Mouse (Mus musculus): ENCODE measurements at regions not wholly inside any gene's neighbourhood (a gene's known extent, or its start where the extent isn't known, plus 50 kb on each side); places are given as distances from the start of the nearest gene placed in this dataset.
"Not testable (repeated sequence)": the region's sequence is repeated elsewhere in the genome, so short reads cannot be mapped to it uniquely, and the experiment has no call there.

DNA sequence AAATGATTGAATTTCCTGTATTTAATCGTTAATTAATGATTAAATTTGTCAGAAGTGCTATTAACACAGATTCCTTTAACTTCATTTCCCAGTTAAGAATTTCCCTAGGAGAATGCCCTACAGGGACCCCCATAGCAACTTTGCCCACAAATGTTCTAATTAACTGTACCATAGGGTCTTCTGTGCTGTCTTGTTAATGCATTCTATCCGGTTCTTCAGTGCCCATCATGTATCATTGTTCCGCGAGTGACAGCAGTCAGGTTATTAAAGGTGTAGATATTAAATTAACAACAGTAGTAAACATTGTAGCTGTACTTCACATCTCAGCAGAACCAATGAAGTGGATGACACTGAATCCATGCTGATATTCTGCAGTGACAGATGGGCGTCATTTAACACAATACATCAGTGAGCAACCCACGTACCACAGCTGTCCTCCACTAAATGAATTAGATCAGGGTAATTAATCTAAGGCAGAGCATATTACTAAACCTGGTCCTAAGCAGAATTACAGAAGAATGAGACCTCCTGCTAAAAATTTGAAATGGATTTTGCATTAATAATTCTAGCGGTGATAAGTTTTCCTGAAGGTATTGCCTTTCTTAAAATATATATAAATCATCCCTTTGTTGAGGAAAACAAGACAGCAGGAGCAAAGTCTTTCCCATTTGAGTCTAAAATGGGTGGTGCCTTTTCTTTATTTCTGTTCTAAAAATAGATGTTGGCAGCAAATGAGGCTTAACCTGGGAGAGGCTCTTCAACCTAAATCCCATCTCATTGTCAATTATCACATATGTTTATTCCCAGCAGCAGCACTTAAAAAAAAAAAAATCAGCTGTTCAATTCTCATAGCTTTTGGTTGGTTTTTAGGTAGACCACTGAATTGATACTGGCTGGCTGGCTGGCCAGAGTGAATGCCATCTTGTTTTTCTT lies 872.3 kb downstream of the Nxph1 start:
- no peak for TF ChIP-seq CTCF (IDR thresholded peaks at IDR 0.05)
- H3K27ac ChIP-seq (ENCODE audit: low read depth, low read length), result no peak overlapping the region
- no peaks in the 10 kb centered on the region for H3K27me3 ChIP-seq (ENCODE audit: insufficient read depth, low read length)
- WGBS, result 64% methylated on average over 7 of the region's 7 CpGs
- no peaks in the 10 kb centered on the region for H3K9me3 ChIP-seq (ENCODE audit: low read length)
- no peak overlapping the region for H3K4me3 ChIP-seq (ENCODE audit: low read depth, low read length)
- no peak overlapping the region for H3K9ac ChIP-seq (replicated peaks; ENCODE audit: low read length, poor library complexity, severe bottlenecking)
- DNase-seq (ENCODE audit: low spot score), result peak; percentile 59
- ATAC-seq (ENCODE audit: low FRiP score), result no peak
- no peaks in the 10 kb centered on the region for H3K36me3 ChIP-seq (ENCODE audit: insufficient read depth, low read length)
- H3K4me1 ChIP-seq (ENCODE audit: insufficient read depth, low read length), result no peaks in the 10 kb centered on the region
- no peak overlapping the region for H3K4me2 ChIP-seq (ENCODE audit: low read depth, low read length, poor library complexity, severe bottlenecking)

DNA sequence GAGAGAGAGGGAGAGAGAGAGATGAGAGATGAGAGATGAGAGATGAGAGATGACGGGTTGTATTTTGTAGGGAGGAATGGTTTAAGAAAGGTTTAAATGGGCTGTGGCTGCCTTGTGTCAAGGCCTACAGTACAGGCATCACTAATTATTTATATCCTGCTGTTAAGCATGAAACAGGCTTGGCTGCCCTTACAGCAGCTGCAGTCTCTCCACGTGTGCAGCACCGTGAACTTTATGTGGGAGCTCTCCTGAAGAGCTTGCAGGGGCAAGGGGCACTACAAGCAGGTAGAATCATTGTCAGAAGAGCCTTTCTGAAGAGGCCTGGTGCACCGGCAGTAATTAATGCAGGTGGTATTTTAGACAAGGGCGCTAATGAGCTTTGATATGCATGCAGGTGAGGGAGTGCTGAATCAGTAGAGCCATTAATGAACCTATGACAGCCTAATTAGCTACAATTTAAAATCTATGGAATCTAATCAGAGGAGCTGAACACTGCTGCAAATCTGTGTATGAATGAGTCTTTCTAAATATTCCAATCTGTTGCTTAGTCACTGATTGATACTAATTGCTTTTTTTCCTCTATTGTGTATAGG lies 886.7 kb downstream of the Nxph1 start:
- ATAC-seq (ENCODE audit: low FRiP score) (0 out of 2 replicates have a peak, but pooled peaks have one; percentile 5), DNase-seq (ENCODE audit: low spot score) (peak; percentile 28)
- H3K4me3 ChIP-seq (ENCODE audit: low read depth, low read length), result no peak overlapping the region
- H3K9ac ChIP-seq (replicated peaks; ENCODE audit: low read length, poor library complexity, severe bottlenecking), result no peak overlapping the region
- H3K4me1 ChIP-seq (ENCODE audit: insufficient read depth, low read length), result peaks cover 2% of the 10 kb centered on the region; the same call in 1 of the 2 replicates
- no peaks in the 10 kb centered on the region for H3K9me3 ChIP-seq (ENCODE audit: low read length)
- no peaks in the 10 kb centered on the region for H3K36me3 ChIP-seq (ENCODE audit: insufficient read depth, low read length)
- no peak overlapping the region for H3K27ac ChIP-seq (ENCODE audit: low read depth, low read length)
- 35% methylated on average over 5 of the region's 5 CpGs for WGBS
- H3K4me2 ChIP-seq (ENCODE audit: low read depth, low read length, poor library complexity, severe bottlenecking), result no peak overlapping the region
- TF ChIP-seq CTCF (IDR thresholded peaks at IDR 0.05), result no peak
- H3K27me3 ChIP-seq (ENCODE audit: insufficient read depth, low read length), result no peaks in the 10 kb centered on the region

DNA sequence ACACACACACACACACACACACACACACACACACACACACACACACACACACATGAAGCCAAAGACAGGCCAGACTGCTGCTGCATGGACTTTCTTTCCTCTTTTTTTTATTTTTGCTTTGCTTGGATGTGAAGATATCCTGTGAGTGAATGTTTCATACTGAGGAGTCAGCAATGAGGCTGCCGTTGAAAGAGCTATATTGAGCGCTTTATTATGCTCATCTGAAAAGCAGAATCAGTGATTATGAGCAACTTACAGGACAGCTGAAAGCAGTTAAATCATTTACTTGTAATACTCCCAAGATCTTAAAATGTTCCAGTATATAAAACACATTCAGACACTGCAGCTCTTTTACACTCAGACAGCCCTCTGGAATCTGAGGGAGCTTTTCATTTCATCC lies 894.2 kb downstream of the Nxph1 start:
- Histone ChIP-seq H3K4me3 (ENCODE audit: low read depth, low read length) (no peak overlapping the region), H3K9me3 (ENCODE audit: low read length) (no peaks in the 10 kb centered on the region), H3K27me3 (ENCODE audit: insufficient read depth, low read length) (no peaks in the 10 kb centered on the region), H3K36me3 (ENCODE audit: insufficient read depth, low read length) (no peaks in the 10 kb centered on the region), H3K27ac (ENCODE audit: low read depth, low read length) (no peak overlapping the region), H3K9ac (replicated peaks; ENCODE audit: low read length, poor library complexity, severe bottlenecking) (no peak overlapping the region), H3K4me1 (ENCODE audit: insufficient read depth, low read length) (no peaks in the 10 kb centered on the region), H3K4me2 (ENCODE audit: low read depth, low read length, poor library complexity, severe bottlenecking) (no peak overlapping the region)
- no peak for TF ChIP-seq CTCF (IDR thresholded peaks at IDR 0.05)
- no peak for ATAC-seq (ENCODE audit: low FRiP score)
- no peak for DNase-seq (ENCODE audit: low spot score)
- WGBS, result 72% methylated on average over 2 of the region's 2 CpGs

DNA sequence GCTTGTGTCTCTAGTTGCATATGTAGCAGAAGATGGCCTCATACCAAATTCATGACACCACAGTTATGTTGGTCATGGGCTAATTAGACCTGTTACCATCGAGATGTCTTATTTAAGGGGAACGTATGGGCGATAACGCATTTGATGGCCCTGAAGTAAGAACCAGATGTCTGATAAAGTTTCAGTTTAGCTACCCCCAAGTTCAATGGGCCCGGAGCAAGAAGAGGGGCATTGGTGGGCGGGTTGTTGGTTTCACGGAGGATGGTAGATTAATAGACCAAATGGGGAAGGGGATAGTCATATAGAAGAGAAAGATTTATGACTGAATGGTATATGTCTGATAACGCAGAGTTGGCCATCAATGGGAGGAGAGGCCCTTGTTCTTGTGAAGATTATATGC lies 941.6 kb downstream of the Nxph1 start:
- ATAC-seq (ENCODE audit: low FRiP score), result peak; percentile 100
- not testable (repeated sequence) for H3K4me3 ChIP-seq (ENCODE audit: low read depth, low read length); H3K4me2 ChIP-seq (ENCODE audit: low read depth, low read length, poor library complexity, severe bottlenecking); H3K9ac ChIP-seq (replicated peaks; ENCODE audit: low read length, poor library complexity, severe bottlenecking); DNase-seq (ENCODE audit: low spot score); H3K36me3 ChIP-seq (ENCODE audit: insufficient read depth, low read length); H3K4me1 ChIP-seq (ENCODE audit: insufficient read depth, low read length); H3K9me3 ChIP-seq (ENCODE audit: low read length); H3K27ac ChIP-seq (ENCODE audit: low read depth, low read length); H3K27me3 ChIP-seq (ENCODE audit: insufficient read depth, low read length)
- WGBS, result 82% methylated on average over 8 of the region's 8 CpGs
